Mouse (Mus musculus): Measurements from ENCODE around the gene Gys2.

DNA sequence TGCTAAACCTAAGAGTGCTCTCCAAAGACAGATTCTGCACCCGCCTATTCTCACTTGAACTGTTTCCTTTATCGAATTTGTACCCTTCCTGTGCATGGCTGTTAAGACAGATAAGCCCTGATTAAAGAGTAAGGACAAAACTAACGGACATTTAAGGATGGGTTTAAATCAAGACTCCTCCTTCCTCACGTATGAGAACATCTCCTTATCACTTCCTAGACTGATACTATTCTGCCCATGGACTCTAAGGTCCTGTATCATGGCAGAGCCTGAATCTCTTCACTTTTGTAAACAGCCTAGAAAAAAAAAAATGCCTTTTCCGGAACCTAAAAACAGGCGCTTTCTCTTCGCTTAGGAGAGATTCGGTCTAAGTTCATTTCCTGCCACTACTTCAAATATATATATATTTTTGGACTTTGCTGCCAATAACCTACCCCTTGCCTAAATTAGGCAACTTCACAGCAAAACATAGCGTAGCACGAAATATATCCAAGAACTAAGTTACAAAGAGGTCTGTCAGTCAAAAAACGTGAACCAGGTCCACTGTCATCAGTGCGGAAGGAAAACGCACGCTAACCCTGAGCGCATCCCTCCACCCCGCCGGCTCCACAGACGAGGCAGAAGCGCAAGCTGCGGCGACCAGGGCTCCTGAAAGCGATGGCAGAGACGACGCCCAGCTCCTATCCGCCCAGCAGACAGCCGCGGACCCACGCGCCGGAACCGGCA, 86.5 kb downstream of the Gys2 start:
- TF ChIP-seq CTCF (IDR thresholded peaks at IDR 0.05; ENCODE audit: low read depth, low read length) (no peak), POLR2A (IDR thresholded peaks at IDR 0.05; ENCODE audit: extremely low read depth, insufficient read depth, low read length) (no peak)
